Comparison of ENCODE assay signal across 28 mouse cellular contexts in genomic region chr13:34733780-34734179, GRCm38 (mm10). TPM values are rescaled to one million over a fixed set of nuclear protein-coding genes. Genes with fewer than 3 reads are reported as not detected.
DNase-seq lines count a peak whose midpoint lies in the region; ATAC-seq and TF ChIP-seq lines count a peak whose summit lies in the region.
"Had no signal": no experiment of that assay in that cellular context is flagged by ENCODE, and none has a peak within 500 bp of the region (broad histone marks: within the 10 kb centered on the region; RNA-seq: fewer than 3 reads in every experiment).

No protein-coding gene starts in this region.

- H3K79me2 ChIP-seq in MEL (ENCODE audit: control insufficient read depth, insufficient read depth, low read length, poor library complexity), result no peaks in the 10 kb centered on the region

- peak; percentile 12 for DNase-seq in testis, postnatal 10 days (ENCODE audit: low spot score)
- no peak for DNase-seq in testis, postnatal 14 days (ENCODE audit: low spot score)
- DNase-seq in MEL (ENCODE audit: low read depth, low spot score), result peak; percentile 44
- peak; percentile 86 for DNase-seq in NIH3T3 (ENCODE audit: low read depth)
- no peak for DNase-seq in layer of hippocampus, adult 2 months (ENCODE audit: low spot score in 2 of 2)
- DNase-seq in urinary bladder, postnatal 25 days (ENCODE audit: low spot score), result no peak
- DNase-seq: adrenal gland, adult 2 months; adrenal gland, postnatal 25 days; cerebellum, adult 2 months; embryo, embryonic 11 days; gastrocnemius, adult 2 months; gastrocnemius, postnatal 25 days; heart, adult 18-20 months; heart, postnatal 10 days; kidney, adult 11 months had no signal

- H3K27ac ChIP-seq in MEL (ENCODE audit: control insufficient read depth, low read depth, low read length), result no peak overlapping the region
- no peak overlapping the region for H3K27ac ChIP-seq in forebrain, embryonic 15.5 days (replicated peaks)
- no peak overlapping the region for H3K27ac ChIP-seq in layer of hippocampus, adult 2 months
- H3K27ac ChIP-seq: embryonic facial prominence, embryonic 15.5 days; gastrocnemius, adult 2 months; heart, embryonic 10.5 days; hindbrain, embryonic 13.5 days; hindbrain, postnatal 0 days had no signal

- no peak overlapping the region for H3K4me3 ChIP-seq in MEL (ENCODE audit: control insufficient read depth in 1 of 2, insufficient read depth in 1 of 2, low read depth in 2 of 2, low read length in 2 of 2)
- no peak overlapping the region for H3K4me3 ChIP-seq in forebrain, embryonic 15.5 days
- no peak overlapping the region for H3K4me3 ChIP-seq in layer of hippocampus, adult 2 months
- H3K4me3 ChIP-seq: embryonic facial prominence, embryonic 15.5 days; gastrocnemius, adult 2 months; heart, embryonic 10.5 days; hindbrain, embryonic 13.5 days had no signal

- TF ChIP-seq POLR2A in MEL (IDR thresholded peaks at IDR 0.05; ENCODE audit: control insufficient read depth in 1 of 2, insufficient read depth in 1 of 2, low read depth in 1 of 2, low read length in 2 of 2, poor library complexity in 1 of 2), result no peak

- no peak overlapping the region for H3K9ac ChIP-seq in MEL (ENCODE audit: control insufficient read depth, low read depth, low read length, poor library complexity, severe bottlenecking)
- H3K9ac ChIP-seq in forebrain, embryonic 15.5 days (replicated peaks), result no peak overlapping the region
- H3K9ac ChIP-seq: embryonic facial prominence, embryonic 15.5 days; hindbrain, embryonic 13.5 days had no signal

- no peak overlapping the region for H3K4me2 ChIP-seq in forebrain, embryonic 15.5 days (replicated peaks)
- H3K4me2 ChIP-seq: embryonic facial prominence, embryonic 15.5 days; hindbrain, embryonic 13.5 days had no signal

- no peak for TF ChIP-seq RAD21 in MEL (IDR thresholded peaks at IDR 0.05; ENCODE audit: low read depth, low read length)

- WGBS in forebrain, embryonic 15.5 days, result 56% methylated on average over 1 of the region's 1 CpGs

- no peaks in the 10 kb centered on the region; a peak in 1 of 4 replicates for H3K27me3 ChIP-seq in MEL (ENCODE audit: control insufficient read depth in 1 of 2, insufficient read depth in 2 of 2, low read length in 2 of 2)
- H3K27me3 ChIP-seq in forebrain, embryonic 15.5 days, result no peaks in the 10 kb centered on the region
- H3K27me3 ChIP-seq: CH12.LX; embryonic facial prominence, embryonic 15.5 days; hindbrain, embryonic 13.5 days had no signal

- ATAC-seq in forebrain, embryonic 15.5 days (replicated peaks), result no peak
- ATAC-seq: hindbrain, postnatal 0 days had no signal

- no peak for TF ChIP-seq CTCF in MEL (IDR thresholded peaks at IDR 0.05 in 2 of 3, conservative IDR thresholded peaks at IDR 0.05 in 1 of 3; ENCODE audit: control insufficient read depth in 1 of 3, insufficient read depth in 1 of 3, low read depth in 2 of 3, low read length in 3 of 3, poor library complexity in 1 of 3, severe bottlenecking in 1 of 3)
- TF ChIP-seq CTCF in layer of hippocampus, adult 2 months (conservative IDR thresholded peaks at IDR 0.05), result no peak

- H3K36me3 ChIP-seq in MEL (ENCODE audit: control insufficient read depth in 1 of 2, insufficient read depth in 2 of 2, low read length in 2 of 2), result no peaks in the 10 kb centered on the region
- no peaks in the 10 kb centered on the region for H3K36me3 ChIP-seq in forebrain, embryonic 15.5 days
- H3K36me3 ChIP-seq: embryonic facial prominence, embryonic 15.5 days; heart, embryonic 10.5 days; hindbrain, embryonic 13.5 days had no signal

- H3K4me1 ChIP-seq in MEL (ENCODE audit: control insufficient read depth in 1 of 2, insufficient read depth in 2 of 2, low read length in 2 of 2), result peaks cover 0 to 5% of the 10 kb centered on the region in 2 experiments; a peak in 1 of 4 replicates
- peaks cover 18% of the 10 kb centered on the region for H3K4me1 ChIP-seq in forebrain, embryonic 15.5 days
- H3K4me1 ChIP-seq: heart, embryonic 10.5 days had no signal

- no peaks in the 10 kb centered on the region for H3K9me3 ChIP-seq in MEL (replicated peaks; ENCODE audit: insufficient read depth, low read length)
- H3K9me3 ChIP-seq in forebrain, embryonic 15.5 days, result no peaks in the 10 kb centered on the region
- H3K9me3 ChIP-seq: embryonic facial prominence, embryonic 15.5 days; heart, embryonic 10.5 days had no signal

- 0 out of 4 replicates have a peak, but pooled peaks of 1 of the 2 experiments have one; percentile 22 for TF ChIP-seq EP300 in MEL (IDR thresholded peaks at IDR 0.05; ENCODE audit: low read depth in 1 of 2, low read length in 2 of 2)

TF ChIP-seq in MEL, 35 proteins besides CTCF, POLR2A, EP300 and RAD21:
- no peak for TF ChIP-seq ZKSCAN1 (IDR thresholded peaks at IDR 0.05; ENCODE audit: low read depth, low read length)
- TF ChIP-seq CHD2 (IDR thresholded peaks at IDR 0.05; ENCODE audit: low read length), result no peak
- no peak for TF ChIP-seq GABPA (IDR thresholded peaks at IDR 0.05; ENCODE audit: low read depth, low read length)
- TF ChIP-seq POLR2AphosphoS5 (IDR thresholded peaks at IDR 0.05; ENCODE audit: borderline replicate concordance, low read depth, low read length), result no peak
- TF ChIP-seq ELF1 (IDR thresholded peaks at IDR 0.05; ENCODE audit: low read depth, low read length), result no peak
- TF ChIP-seq HCFC1 (IDR thresholded peaks at IDR 0.05; ENCODE audit: low read depth, low read length), result no peak
- TF ChIP-seq KAT2A (conservative IDR thresholded peaks at IDR 0.05; ENCODE audit: low read depth, low read length), result no peak
- no peak for TF ChIP-seq USF1 (IDR thresholded peaks at IDR 0.05; ENCODE audit: low read depth, low read length)
- no peak for TF ChIP-seq RCOR1 (IDR thresholded peaks at IDR 0.05; ENCODE audit: low read depth, low read length)

RNA-seq across cellular contexts. Expression of gene Fam50b, which starts 0.9 kb away (rescaled TPM):
- total RNA-seq in MEL (2012; rRNA removed), result not detected in 2 replicates
- polyA plus RNA-seq in MEL (2012; ENCODE audit: insufficient read depth in 1 of 2, insufficient read length in 2 of 2, low read depth in 1 of 2, low replicate concordance in 2 of 2, missing spikeins in 1 of 2), result not detected
- polyA plus RNA-seq in forebrain, embryonic 15.5 days (2015; fragmentation: Nextera tagmentation; extraction: Ambion mirVana), result not detected in 2 replicates
- total RNA-seq in layer of hippocampus, adult 2 months (2021), result not detected
- total RNA-seq: adrenal gland, adult 2 months; adrenal gland, postnatal 25 days; gastrocnemius, adult 2 months; gastrocnemius, postnatal 25 days; heart, adult 18-20 months; heart, postnatal 10 days; hematopoietic stem cell, adult 5-6 weeks; hindbrain, postnatal 0 days had no signal
- polyA plus RNA-seq: adrenal gland, adult 2 months; cerebellum, adult 2 months; embryonic facial prominence, embryonic 11.5 days; forebrain, embryonic 11.5 days; forebrain, embryonic 16.5 days; frontal cortex, adult 2 months; heart, embryonic 10.5 days; heart, embryonic 14.5 days; hindbrain, embryonic 13.5 days; intestine, embryonic 14.5 days had no signal

Comparison
In these comparisons a context has a peak if more than half of its experiments do, and no peak if none do; other contexts are left out.
1. DNase-seq: peak in testis, postnatal 10 days (single experiment), MEL (single experiment) and NIH3T3 (single experiment); none in testis, postnatal 14 days (single experiment), layer of hippocampus, adult 2 months (0 of 2) and urinary bladder, postnatal 25 days (single experiment).